Mouse (Mus musculus): ENCODE data around the gene Arrb1. TPM values are rescaled to one million over a fixed set of nuclear protein-coding genes. Genes with fewer than 3 reads are reported as not detected.

The Arrb1 gene
- total and polyA plus RNA-seq, 2 experiments, result 6.2 to 6.5 TPM

- Histone ChIP-seq H3K36me3 (ENCODE audit: control insufficient read depth, insufficient read depth, low read length) (no peaks in the 10 kb centered on the region), H3K9ac (ENCODE audit: low read depth, low read length) (no peak overlapping the region), H3K27ac (replicated peaks; ENCODE audit: insufficient read depth, low read depth, low read length) (no peak overlapping the region), H3K27me3 (ENCODE audit: control insufficient read depth, insufficient read depth, low read length) (no peaks in the 10 kb centered on the region), H3K79me2 (ENCODE audit: control insufficient read depth, insufficient read depth, low read length) (no peaks in the 10 kb centered on the region), H3K4me1 (ENCODE audit: control insufficient read depth, insufficient read depth, low read length) (no peaks in the 10 kb centered on the region), H3K4me3 (ENCODE audit: insufficient read depth, low read depth, low read length) (no peak overlapping the region)
- no peak for DNase-seq (ENCODE audit: extremely low read depth, low read depth, low spot score)
- WGBS, result 82% methylated on average over 3 of the region's 3 CpGs
- TF ChIP-seq CTCF (IDR thresholded peaks at IDR 0.05; ENCODE audit: low read depth, low read length) (no peak), POLR2A (IDR thresholded peaks at IDR 0.05; ENCODE audit: extremely low read depth, insufficient read depth, low read length) (no peak)
Measured at GRCm38 (mm10) chr7:99606766-99607165, 71.5 kb downstream of the Arrb1 start.

GRCm38 (mm10) chr7:99607632-99608031, 72.4 kb downstream of the Arrb1 start:
- Histone ChIP-seq H3K27me3 (ENCODE audit: control insufficient read depth, insufficient read depth, low read length) (no peaks in the 10 kb centered on the region), H3K9ac (ENCODE audit: low read depth, low read length) (no peak overlapping the region), H3K79me2 (ENCODE audit: control insufficient read depth, insufficient read depth, low read length) (no peaks in the 10 kb centered on the region), H3K27ac (replicated peaks; ENCODE audit: insufficient read depth, low read depth, low read length) (no peak overlapping the region), H3K4me1 (ENCODE audit: control insufficient read depth, insufficient read depth, low read length) (no peaks in the 10 kb centered on the region), H3K4me3 (ENCODE audit: insufficient read depth, low read depth, low read length) (no peak overlapping the region), H3K36me3 (ENCODE audit: control insufficient read depth, insufficient read depth, low read length) (no peaks in the 10 kb centered on the region)
- DNase-seq (ENCODE audit: extremely low read depth, low read depth, low spot score), result no peak
- 62% methylated on average over 2 of the region's 2 CpGs for WGBS
- TF ChIP-seq POLR2A (IDR thresholded peaks at IDR 0.05; ENCODE audit: extremely low read depth, insufficient read depth, low read length), result no peak
- TF ChIP-seq CTCF (IDR thresholded peaks at IDR 0.05; ENCODE audit: low read depth, low read length), result no peak

- no peaks in the 10 kb centered on the region for H3K79me2 ChIP-seq (ENCODE audit: control insufficient read depth, insufficient read depth, low read length)
- no peak overlapping the region for H3K4me3 ChIP-seq (ENCODE audit: insufficient read depth, low read depth, low read length)
- H3K36me3 ChIP-seq (ENCODE audit: control insufficient read depth, insufficient read depth, low read length), result no peaks in the 10 kb centered on the region
- no peak overlapping the region for H3K9ac ChIP-seq (ENCODE audit: low read depth, low read length)
- no peaks in the 10 kb centered on the region for H3K27me3 ChIP-seq (ENCODE audit: control insufficient read depth, insufficient read depth, low read length)
- H3K4me1 ChIP-seq (ENCODE audit: control insufficient read depth, insufficient read depth, low read length), result no peaks in the 10 kb centered on the region
- DNase-seq (ENCODE audit: extremely low read depth, low read depth, low spot score), result no peak
- WGBS, result 51% methylated on average over 2 of the region's 2 CpGs
- no peak overlapping the region for H3K27ac ChIP-seq (replicated peaks; ENCODE audit: insufficient read depth, low read depth, low read length)
- TF ChIP-seq POLR2A (IDR thresholded peaks at IDR 0.05; ENCODE audit: extremely low read depth, insufficient read depth, low read length) (no peak), CTCF (IDR thresholded peaks at IDR 0.05; ENCODE audit: low read depth, low read length) (no peak)
Measured at GRCm38 (mm10) chr7:99618264-99618663, 83.0 kb downstream of the Arrb1 start.

- no peaks in the 10 kb centered on the region for H3K79me2 ChIP-seq (ENCODE audit: control insufficient read depth, insufficient read depth, low read length)
- no peak overlapping the region for H3K4me3 ChIP-seq (ENCODE audit: insufficient read depth, low read depth, low read length)
- no peaks in the 10 kb centered on the region for H3K36me3 ChIP-seq (ENCODE audit: control insufficient read depth, insufficient read depth, low read length)
- H3K27ac ChIP-seq (replicated peaks; ENCODE audit: insufficient read depth, low read depth, low read length), result no peak overlapping the region
- no peak overlapping the region for H3K9ac ChIP-seq (ENCODE audit: low read depth, low read length)
- WGBS, result 5% methylated on average over 3 of the region's 3 CpGs
- peak; percentile 28 for DNase-seq (ENCODE audit: extremely low read depth, low read depth, low spot score)
- TF ChIP-seq POLR2A (IDR thresholded peaks at IDR 0.05; ENCODE audit: extremely low read depth, insufficient read depth, low read length) (no peak), CTCF (IDR thresholded peaks at IDR 0.05; ENCODE audit: low read depth, low read length) (peak; percentile 51)
- H3K4me1 ChIP-seq (ENCODE audit: control insufficient read depth, insufficient read depth, low read length), result no peaks in the 10 kb centered on the region
- H3K27me3 ChIP-seq (ENCODE audit: control insufficient read depth, insufficient read depth, low read length), result no peaks in the 10 kb centered on the region
Measured at GRCm38 (mm10) chr7:99618860-99619259, 83.6 kb downstream of the Arrb1 start.

GRCm38 (mm10) chr7:99625722-99626375, 90.6 kb downstream of the Arrb1 start:
- WGBS, result 1% methylated on average over 81 of the region's 81 CpGs
- TF ChIP-seq CTCF (IDR thresholded peaks at IDR 0.05; ENCODE audit: low read depth, low read length) (peak; percentile 96), POLR2A (IDR thresholded peaks at IDR 0.05; ENCODE audit: extremely low read depth, insufficient read depth, low read length) (no peak)
- H3K27ac ChIP-seq (replicated peaks; ENCODE audit: insufficient read depth, low read depth, low read length), result peak overlapping the region; percentile 49
- peak overlapping the region; percentile 72 for H3K4me3 ChIP-seq (ENCODE audit: insufficient read depth, low read depth, low read length)
- H3K27me3 ChIP-seq (ENCODE audit: control insufficient read depth, insufficient read depth, low read length), result peaks cover 6% of the 10 kb centered on the region; the same call in 1 of the 2 replicates
- no peaks in the 10 kb centered on the region for H3K36me3 ChIP-seq (ENCODE audit: control insufficient read depth, insufficient read depth, low read length)
- H3K9ac ChIP-seq (ENCODE audit: low read depth, low read length), result peak overlapping the region; percentile 84
- DNase-seq (ENCODE audit: extremely low read depth, low read depth, low spot score), result peak; percentile 59
- H3K4me1 ChIP-seq (ENCODE audit: control insufficient read depth, insufficient read depth, low read length), result peaks cover 2% of the 10 kb centered on the region; the same call in 1 of the 2 replicates
- H3K79me2 ChIP-seq (ENCODE audit: control insufficient read depth, insufficient read depth, low read length), result no peaks in the 10 kb centered on the region

Data from liver, adult 2 months (tissue).